Mouse (Mus musculus): Measurements from ENCODE around the gene Sox9. TPM values are rescaled to one million over a fixed set of nuclear protein-coding genes. Genes with fewer than 3 reads are reported as not detected.

The Sox9 gene
- polyA plus RNA-seq, 1 experiment from 2014 or later = 61.8 TPM

GRCm38 (mm10) chr11:112782357-112783121, 515 bp downstream of the Sox9 start:
- peaks cover 21% of the 10 kb centered on the region for H3K36me3 ChIP-seq
- WGBS = under 1% methylated on average over 68 of the region's 75 CpGs
- peaks cover 61% of the 10 kb centered on the region for H3K27me3 ChIP-seq (ENCODE audit: low read depth, poor library complexity, severe bottlenecking)
- H3K4me3 ChIP-seq = peak overlapping the region; percentile 87
- H3K27ac ChIP-seq (replicated peaks) = peak overlapping the region; percentile 94
- no peaks in the 10 kb centered on the region for H3K9me3 ChIP-seq (replicated peaks)
- DNase-seq (ENCODE audit: low spot score) = peak; percentile 76
- peaks cover 82% of the 10 kb centered on the region for H3K4me1 ChIP-seq

- under 1% methylated on average over 35 of the region's 42 CpGs for WGBS
- Histone ChIP-seq H3K36me3 (peaks cover 21% of the 10 kb centered on the region), H3K4me1 (peaks cover 86% of the 10 kb centered on the region), H3K27me3 (ENCODE audit: low read depth, poor library complexity, severe bottlenecking) (peaks cover 60% of the 10 kb centered on the region), H3K4me3 (peak overlapping the region; percentile 87), H3K9me3 (replicated peaks) (no peaks in the 10 kb centered on the region), H3K27ac (replicated peaks) (peak overlapping the region; percentile 94)
- peak; percentile 64 for DNase-seq (ENCODE audit: low spot score)
Measured at GRCm38 (mm10) chr11:112783401-112784346, 1.6 kb downstream of the Sox9 start.

- peaks cover 83% of the 10 kb centered on the region for H3K4me1 ChIP-seq
- H3K4me3 ChIP-seq = peak overlapping the region; percentile 87
- peaks cover 21% of the 10 kb centered on the region for H3K36me3 ChIP-seq
- no peak for DNase-seq (ENCODE audit: low spot score)
- H3K27me3 ChIP-seq (ENCODE audit: low read depth, poor library complexity, severe bottlenecking) = peaks cover 60% of the 10 kb centered on the region
- 8% methylated on average over 30 of the region's 30 CpGs for WGBS
- no peaks in the 10 kb centered on the region for H3K9me3 ChIP-seq (replicated peaks)
- H3K27ac ChIP-seq (replicated peaks) = peak overlapping the region; percentile 94
Measured at GRCm38 (mm10) chr11:112784347-112784902, 2.4 kb downstream of the Sox9 start.

DNA sequence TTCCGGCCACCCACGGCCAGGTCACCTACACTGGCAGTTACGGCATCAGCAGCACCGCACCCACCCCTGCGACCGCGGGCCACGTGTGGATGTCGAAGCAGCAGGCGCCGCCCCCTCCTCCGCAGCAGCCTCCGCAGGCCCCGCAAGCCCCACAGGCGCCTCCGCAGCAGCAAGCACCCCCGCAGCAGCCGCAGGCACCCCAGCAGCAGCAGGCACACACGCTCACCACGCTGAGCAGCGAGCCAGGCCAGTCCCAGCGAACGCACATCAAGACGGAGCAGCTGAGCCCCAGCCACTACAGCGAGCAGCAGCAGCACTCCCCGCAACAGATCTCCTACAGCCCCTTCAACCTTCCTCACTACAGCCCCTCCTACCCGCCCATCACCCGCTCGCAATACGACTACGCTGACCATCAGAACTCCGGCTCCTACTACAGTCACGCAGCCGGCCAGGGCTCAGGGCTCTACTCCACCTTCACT, 2.9 kb downstream of the Sox9 start:
- 6% methylated on average over 34 of the region's 34 CpGs for WGBS
- H3K27ac ChIP-seq (replicated peaks) = peak overlapping the region; percentile 94
- peaks cover 62% of the 10 kb centered on the region for H3K27me3 ChIP-seq (ENCODE audit: low read depth, poor library complexity, severe bottlenecking)
- peak overlapping the region; percentile 87 for H3K4me3 ChIP-seq
- no peaks in the 10 kb centered on the region for H3K9me3 ChIP-seq (replicated peaks)
- H3K36me3 ChIP-seq = peaks cover 21% of the 10 kb centered on the region
- DNase-seq (ENCODE audit: low spot score) = peak; percentile 65
- H3K4me1 ChIP-seq = peaks cover 78% of the 10 kb centered on the region

GRCm38 (mm10) chr11:112785581-112785980, 3.6 kb downstream of the Sox9 start:
- H3K4me3 ChIP-seq = peak overlapping the region; percentile 87
- WGBS = 30% methylated on average over 8 of the region's 8 CpGs
- peaks cover 71% of the 10 kb centered on the region for H3K4me1 ChIP-seq
- H3K27ac ChIP-seq (replicated peaks) = no peak overlapping the region
- DNase-seq (ENCODE audit: low spot score) = peak; percentile 22
- no peaks in the 10 kb centered on the region for H3K9me3 ChIP-seq (replicated peaks)
- peaks cover 21% of the 10 kb centered on the region for H3K36me3 ChIP-seq
- H3K27me3 ChIP-seq (ENCODE audit: low read depth, poor library complexity, severe bottlenecking) = peaks cover 64% of the 10 kb centered on the region

- Histone ChIP-seq H3K4me1 (peaks cover 63% of the 10 kb centered on the region), H3K4me3 (peak overlapping the region; percentile 87; the same call in 1 of the 2 replicates), H3K9me3 (replicated peaks) (no peaks in the 10 kb centered on the region), H3K27ac (replicated peaks) (no peak overlapping the region), H3K36me3 (peaks cover 21% of the 10 kb centered on the region), H3K27me3 (ENCODE audit: low read depth, poor library complexity, severe bottlenecking) (peaks cover 57% of the 10 kb centered on the region)
- no peak for DNase-seq (ENCODE audit: low spot score)
- WGBS = 62% methylated on average over 4 of the region's 4 CpGs
Measured at GRCm38 (mm10) chr11:112786427-112786826, 4.4 kb downstream of the Sox9 start.

DNA sequence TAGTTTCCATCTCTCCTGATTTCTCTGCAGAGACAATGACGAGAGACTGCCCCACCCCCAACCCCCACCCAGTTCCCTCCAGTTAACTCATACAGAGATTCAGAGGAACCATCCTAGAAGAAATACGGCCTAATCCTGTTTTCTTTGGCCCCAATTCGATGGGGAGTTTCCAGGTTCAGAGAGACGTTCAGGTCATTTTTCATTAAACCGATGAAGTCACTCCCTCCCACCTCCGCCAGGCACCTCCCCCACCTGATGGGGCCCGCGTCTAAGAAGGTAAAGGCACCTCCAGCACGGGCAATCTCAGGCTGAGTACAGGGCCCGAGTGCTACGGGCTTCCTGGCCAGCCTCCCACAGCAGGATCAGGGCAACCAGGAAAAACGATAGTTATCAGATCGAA, 6.3 kb downstream of the Sox9 start:
- no peak for DNase-seq (ENCODE audit: low spot score)
- WGBS = 18% methylated on average over 13 of the region's 13 CpGs
- Histone ChIP-seq H3K36me3 (peaks cover 21% of the 10 kb centered on the region), H3K4me1 (peaks cover 49% of the 10 kb centered on the region), H3K4me3 (no peak overlapping the region), H3K27me3 (ENCODE audit: low read depth, poor library complexity, severe bottlenecking) (peaks cover 50% of the 10 kb centered on the region), H3K9me3 (replicated peaks) (no peaks in the 10 kb centered on the region), H3K27ac (replicated peaks) (0 out of 2 replicates have a peak overlapping the region, but pooled peaks have one; percentile 28)

DNA sequence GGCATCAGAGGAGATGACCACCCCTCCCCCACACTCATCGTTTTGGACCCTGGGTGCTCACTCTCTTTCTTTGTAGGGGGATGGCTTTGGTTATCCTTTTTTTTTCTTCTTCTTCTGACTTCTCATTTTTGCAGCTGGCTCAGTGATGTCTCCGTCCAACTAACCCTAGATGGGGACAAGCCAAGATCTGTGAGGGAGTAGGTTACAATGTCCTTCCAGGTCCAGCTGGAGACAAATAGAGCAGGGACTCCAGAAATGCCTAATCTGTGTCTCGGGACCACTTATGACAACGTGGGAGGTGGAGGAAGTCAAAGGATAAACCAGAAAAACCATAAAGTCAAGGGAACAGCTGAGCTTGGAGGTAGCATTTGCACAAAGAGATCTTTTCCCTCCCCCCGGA, 14.4 kb downstream of the Sox9 start:
- Histone ChIP-seq H3K27ac (replicated peaks) (no peak overlapping the region), H3K4me3 (no peak overlapping the region), H3K4me1 (peaks cover 14% of the 10 kb centered on the region), H3K27me3 (ENCODE audit: low read depth, poor library complexity, severe bottlenecking) (no peaks in the 10 kb centered on the region; the same call in 1 of the 2 replicates), H3K36me3 (no peaks in the 10 kb centered on the region), H3K9me3 (replicated peaks) (no peaks in the 10 kb centered on the region)
- DNase-seq (ENCODE audit: low spot score) = no peak
- 84% methylated on average over 5 of the region's 5 CpGs for WGBS

DNA sequence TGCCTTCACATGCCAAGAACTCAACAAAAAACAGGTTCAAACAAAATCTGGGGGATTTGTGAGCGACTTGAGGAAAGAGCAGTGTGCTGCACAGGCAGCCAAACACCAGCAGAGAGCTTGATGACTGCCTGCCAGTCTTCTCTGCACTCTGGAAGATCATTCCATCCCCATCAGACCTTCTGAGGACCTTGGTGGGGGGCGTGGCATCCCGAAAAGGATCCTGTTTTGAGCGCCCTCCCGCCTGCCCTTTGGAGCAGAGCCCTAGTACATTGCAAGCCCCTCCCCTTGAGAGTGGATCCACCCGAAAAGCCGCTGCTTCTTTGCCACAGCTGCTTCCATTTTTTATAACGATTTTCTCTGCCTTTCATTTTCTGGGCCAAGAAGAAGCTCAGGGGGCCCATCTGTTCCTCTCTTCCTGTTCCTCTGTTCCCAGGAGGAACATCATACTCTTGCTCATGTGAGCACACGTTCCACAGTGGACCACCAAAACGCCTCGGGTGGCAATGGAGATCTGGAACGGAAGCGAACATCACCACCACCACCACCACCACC, 16.9 kb downstream of the Sox9 start:
- Histone ChIP-seq H3K4me1 (peaks cover 31% of the 10 kb centered on the region), H3K27me3 (ENCODE audit: low read depth, poor library complexity, severe bottlenecking) (peaks cover 12% of the 10 kb centered on the region; the same call in 1 of the 2 replicates), H3K4me3 (no peak overlapping the region), H3K9me3 (replicated peaks) (no peaks in the 10 kb centered on the region), H3K36me3 (no peaks in the 10 kb centered on the region), H3K27ac (replicated peaks) (no peak overlapping the region)
- WGBS = 76% methylated on average over 13 of the region's 13 CpGs
- no peak for DNase-seq (ENCODE audit: low spot score)

- peak overlapping the region; percentile 76 for H3K27ac ChIP-seq (replicated peaks)
- H3K4me3 ChIP-seq = peak overlapping the region; percentile 16; the same call in 1 of the 2 replicates
- H3K9me3 ChIP-seq (replicated peaks) = no peaks in the 10 kb centered on the region
- peaks cover 40% of the 10 kb centered on the region for H3K4me1 ChIP-seq
- H3K36me3 ChIP-seq = no peaks in the 10 kb centered on the region
- peak; percentile 38 for DNase-seq (ENCODE audit: low spot score)
- H3K27me3 ChIP-seq (ENCODE audit: low read depth, poor library complexity, severe bottlenecking) = peaks cover 23% of the 10 kb centered on the region
- 32% methylated on average over 4 of the region's 4 CpGs for WGBS
Measured at GRCm38 (mm10) chr11:112801189-112801818, 19.3 kb downstream of the Sox9 start.

DNA sequence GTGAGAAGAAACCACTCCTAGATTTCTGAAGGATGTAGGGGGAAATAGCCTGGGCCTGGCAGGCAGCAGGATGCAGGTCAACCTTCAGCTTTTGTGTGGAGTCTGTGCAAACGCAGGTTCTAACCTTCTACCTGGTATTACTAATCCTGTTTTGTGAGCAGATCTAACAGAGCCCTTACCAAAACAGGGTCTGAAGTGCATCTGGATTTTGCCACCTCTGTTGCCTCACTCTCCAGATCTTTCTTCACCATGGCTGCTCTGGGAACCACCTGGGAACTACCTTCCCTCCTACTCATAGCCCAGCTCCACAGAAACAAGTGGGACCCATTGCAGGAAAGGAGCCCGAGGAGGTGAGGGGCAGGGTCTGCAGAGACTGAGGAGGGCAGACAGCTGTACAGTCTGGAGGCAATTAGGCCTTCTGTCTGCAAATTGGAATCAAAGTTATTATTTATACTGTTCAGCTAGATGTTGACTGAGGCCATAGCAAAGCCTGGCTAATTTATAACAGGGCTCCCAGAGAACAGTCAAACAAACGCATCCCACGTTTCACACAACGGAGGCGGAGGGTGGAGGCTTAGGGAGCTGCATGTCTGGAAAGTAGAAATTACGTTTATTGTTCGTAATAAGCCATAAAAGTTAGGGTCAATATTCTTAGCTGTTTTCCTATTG, 25.9 kb downstream of the Sox9 start:
- H3K27ac ChIP-seq (replicated peaks) = peak overlapping the region; percentile 23; the same call in 1 of the 2 replicates
- no peak for DNase-seq (ENCODE audit: low spot score)
- no peaks in the 10 kb centered on the region for H3K36me3 ChIP-seq
- no peaks in the 10 kb centered on the region for H3K9me3 ChIP-seq (replicated peaks)
- WGBS = 76% methylated on average over 8 of the region's 8 CpGs
- H3K4me1 ChIP-seq = peaks cover 56% of the 10 kb centered on the region
- peaks cover 44% of the 10 kb centered on the region for H3K27me3 ChIP-seq (ENCODE audit: low read depth, poor library complexity, severe bottlenecking)
- no peak overlapping the region for H3K4me3 ChIP-seq

All from midbrain, embryonic 10.5 days (tissue).